Mouse (Mus musculus) bone marrow macrophage, adult 2 months (primary cell): ENCODE measurements around the gene Wdr43.

ENCODE experiments used
- CTCF ChIP-seq: IDR thresholded peaks from 2 replicates; pipeline ENCODE4 v1.5.1; 2012; ENCODE audit warnings: low read depth, mild to moderate bottlenecking, low read length, moderate library complexity
- POLR2A ChIP-seq: IDR thresholded peaks from 2 replicates; pipeline ENCODE4 v1.6.1; 2012; ENCODE audit warnings: mild to moderate bottlenecking, low read depth, low read length, borderline replicate concordance

GRCm38 (mm10) chr17:71705550-71706480 lies 90.1 kb downstream of the Wdr43 start:
- no peak for TF ChIP-seq CTCF
- no peak for TF ChIP-seq POLR2A
